Mouse (Mus musculus): ENCODE results near the gene Ecpas.

The Ecpas gene

DNA sequence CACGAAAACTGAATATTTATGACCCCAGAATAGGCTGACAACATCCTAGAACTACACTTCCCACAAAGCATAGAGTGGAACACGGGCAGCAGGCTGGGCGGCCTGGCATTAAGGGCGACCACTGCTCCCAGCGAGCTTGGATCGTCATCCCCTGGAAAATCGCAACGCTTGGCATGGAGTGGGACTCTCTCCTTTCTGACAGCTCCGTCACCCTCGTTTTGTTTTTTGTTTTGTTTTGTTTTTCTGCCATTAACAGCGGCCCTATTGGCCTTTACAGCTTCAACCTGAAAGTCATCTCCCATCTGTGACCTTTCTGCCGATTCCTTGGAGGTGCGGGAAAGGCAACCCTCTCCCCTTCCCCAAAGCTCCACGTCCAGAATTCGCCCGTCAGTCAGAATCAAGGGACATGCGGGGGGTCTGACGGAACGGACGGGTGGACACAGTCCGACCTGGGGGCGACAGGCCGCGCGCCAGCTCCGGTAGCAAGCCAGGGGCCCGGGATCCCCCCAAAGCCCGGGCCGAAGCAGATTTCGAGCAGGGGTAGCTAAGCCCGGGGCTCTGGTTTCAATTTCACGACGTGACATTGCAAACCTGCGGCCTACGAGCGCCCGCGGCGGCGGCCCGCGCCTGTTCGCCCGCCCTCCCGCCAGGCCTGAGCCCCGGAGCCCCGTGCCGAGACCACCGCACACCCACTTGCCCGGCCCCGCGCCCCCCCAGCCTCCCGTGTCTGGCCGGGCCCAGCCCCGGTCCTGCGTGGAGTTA, 1.3 kb downstream of the Ecpas start:
- DNase-seq (ENCODE audit: low spot score in 2 of 2), result peak; percentile 14 to 36

GRCm38 (mm10) chr4:58910175-58911068, 2.1 kb downstream of the Ecpas start:
- no peak for DNase-seq (ENCODE audit: low spot score in 2 of 2)

DNA sequence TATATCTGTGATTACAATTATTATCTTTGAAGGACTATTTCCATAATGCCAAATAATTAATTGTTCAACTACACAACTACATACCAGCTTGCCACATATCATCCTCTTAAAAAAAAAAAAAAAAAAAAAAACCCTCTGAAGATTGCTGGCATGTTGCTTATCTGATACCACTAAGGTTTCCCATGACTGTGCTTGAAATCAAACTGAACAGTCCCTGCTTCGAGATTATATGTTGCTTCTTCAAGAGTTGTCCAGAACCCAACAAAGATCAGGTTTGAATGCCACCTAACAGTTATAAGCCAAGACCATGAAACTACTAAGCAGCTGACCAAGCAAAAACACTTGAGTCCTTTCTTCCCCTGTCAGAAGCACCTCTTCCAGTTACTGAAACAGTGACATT, 5.1 kb downstream of the Ecpas start:
- DNase-seq (ENCODE audit: low spot score in 2 of 2), result no peak

- no peak for DNase-seq (ENCODE audit: low spot score in 2 of 2)
Observed at GRCm38 (mm10) chr4:58898318-58898717, 14.2 kb downstream of the Ecpas start.

GRCm38 (mm10) chr4:58897436-58897835, 15.1 kb downstream of the Ecpas start:
- DNase-seq (ENCODE audit: low spot score in 2 of 2), result no peak

GRCm38 (mm10) chr4:58894399-58894798, 18.1 kb downstream of the Ecpas start:
- no peak for DNase-seq (ENCODE audit: low spot score in 2 of 2)

GRCm38 (mm10) chr4:58890035-58890782, 22.3 kb downstream of the Ecpas start:
- DNase-seq (ENCODE audit: low spot score in 2 of 2), result no peak

DNA sequence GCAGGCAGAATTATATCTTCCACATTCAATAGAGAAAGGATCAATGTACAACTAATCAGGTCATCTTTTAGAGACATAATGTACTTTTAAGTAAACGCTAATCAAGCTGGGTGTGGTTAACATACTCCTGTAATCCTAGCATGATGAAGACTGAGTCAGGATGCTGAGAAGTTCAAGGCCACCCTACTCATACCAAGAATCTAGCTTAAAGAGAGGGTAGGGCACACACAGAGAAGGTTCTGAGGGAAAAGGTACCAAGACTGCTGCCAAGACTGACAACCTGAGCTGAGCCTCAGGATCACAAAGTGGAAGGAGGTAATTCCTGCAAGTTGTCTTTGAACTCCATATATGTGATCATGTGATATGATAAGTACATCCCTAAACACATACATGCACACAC, 24.0 kb downstream of the Ecpas start:
- DNase-seq (ENCODE audit: low spot score in 2 of 2), result no peak

DNA sequence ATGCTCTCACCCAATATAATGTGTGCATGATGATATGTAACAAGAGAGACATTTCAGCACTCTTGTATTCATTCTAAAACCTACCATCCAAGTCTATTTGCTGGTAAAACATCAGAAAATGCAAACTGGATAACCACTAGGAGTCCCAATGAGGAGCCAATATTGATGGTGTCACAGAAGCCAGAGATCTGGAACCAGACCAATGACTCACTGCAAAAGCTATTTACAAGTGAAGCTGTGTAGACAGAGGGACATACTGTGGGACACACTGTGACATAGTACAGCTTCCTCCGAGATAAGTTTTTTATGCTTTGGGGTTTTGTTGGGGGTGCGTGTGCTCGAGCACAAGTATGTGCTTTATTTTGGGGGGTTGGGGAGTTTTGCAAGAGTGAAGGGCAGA, 24.9 kb downstream of the Ecpas start:
- DNase-seq (ENCODE audit: low spot score in 2 of 2), result no peak

DNA sequence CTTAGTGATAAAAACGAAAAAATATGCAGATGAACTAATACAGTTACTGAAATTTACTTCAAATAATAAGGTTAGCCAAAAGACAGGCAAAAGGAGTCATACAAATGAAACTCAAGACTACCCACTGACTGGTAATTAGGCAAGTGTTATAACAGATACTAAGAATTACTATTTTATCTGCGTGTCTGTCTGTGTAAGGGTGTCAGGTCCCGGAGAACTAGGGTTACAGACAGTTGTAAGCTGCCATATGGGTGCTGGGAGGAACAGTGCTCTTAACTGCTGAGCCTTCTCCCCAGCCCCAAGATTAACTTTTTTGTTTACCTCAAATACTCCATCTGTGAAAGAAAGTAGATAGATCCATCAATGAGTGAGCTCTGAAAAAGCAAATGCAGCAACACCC, 25.8 kb downstream of the Ecpas start:
- DNase-seq (ENCODE audit: low spot score in 2 of 2), result no peak

DNA sequence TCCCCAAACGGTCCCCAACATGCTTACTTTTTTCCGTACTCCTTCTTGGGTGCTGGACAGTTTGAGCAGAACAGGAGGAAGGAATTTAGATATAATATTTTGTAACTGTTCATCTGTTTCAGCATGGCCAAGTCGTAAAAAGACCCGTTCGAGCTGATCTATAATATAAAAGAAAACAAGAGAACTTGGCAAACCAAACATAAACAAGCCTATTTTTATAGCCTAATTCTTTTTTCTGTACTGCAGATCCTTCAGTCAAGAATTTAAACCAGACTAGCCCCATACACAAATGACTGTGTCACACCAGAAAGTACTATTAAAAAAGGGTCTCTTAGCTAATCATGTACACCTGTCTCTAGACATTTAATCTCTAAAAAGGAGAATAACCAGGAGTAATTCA, 27.2 kb downstream of the Ecpas start:
- DNase-seq (ENCODE audit: low spot score in 2 of 2), result no peak

DNA sequence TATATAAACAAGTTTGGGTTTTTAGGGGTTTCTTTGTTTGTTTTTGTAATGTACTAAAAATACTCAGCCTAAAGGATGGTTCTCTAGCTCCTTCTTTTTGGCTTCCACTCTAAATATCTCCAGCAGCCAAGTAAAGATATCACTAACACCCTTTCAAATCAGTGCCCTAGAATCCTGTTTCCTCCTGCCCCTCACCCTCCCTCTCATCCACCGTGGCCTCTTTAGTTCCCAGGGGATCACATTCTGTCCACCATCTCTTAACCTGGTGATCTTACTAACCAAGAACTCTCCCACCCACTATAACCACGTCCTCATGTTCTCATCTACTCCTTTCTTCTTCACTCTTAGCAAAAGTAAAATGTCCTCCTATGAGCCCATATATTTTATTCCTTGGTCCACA, 28.7 kb downstream of the Ecpas start:
- DNase-seq (ENCODE audit: low spot score in 2 of 2), result no peak

- no peak for DNase-seq (ENCODE audit: low spot score in 2 of 2)
Observed at GRCm38 (mm10) chr4:58874373-58874772, 38.2 kb downstream of the Ecpas start.

DNA sequence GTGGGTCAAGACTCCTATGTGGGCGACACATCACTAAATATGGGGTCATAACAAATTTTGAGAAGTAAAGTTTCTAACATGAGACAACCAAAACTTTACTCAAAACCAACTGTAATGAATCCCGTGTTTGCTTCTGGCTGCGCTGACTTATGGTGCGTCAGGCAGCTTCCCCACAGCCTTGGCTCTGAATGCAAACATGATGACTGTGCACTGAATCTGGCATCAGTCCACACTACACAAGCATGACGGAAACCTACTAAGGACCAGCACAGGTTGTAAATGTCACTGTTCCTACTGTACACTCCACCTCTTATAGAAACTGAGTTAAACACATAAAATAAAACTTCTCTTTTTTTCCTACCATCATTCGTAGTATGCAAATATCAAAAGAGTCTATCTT, 45.3 kb downstream of the Ecpas start:
- peak in 1 of 2 experiments; percentile 11 for DNase-seq (ENCODE audit: low spot score in 2 of 2)

GRCm38 (mm10) chr4:58832908-58833307, 79.6 kb downstream of the Ecpas start:
- DNase-seq (ENCODE audit: low spot score in 2 of 2), result no peak

DNA sequence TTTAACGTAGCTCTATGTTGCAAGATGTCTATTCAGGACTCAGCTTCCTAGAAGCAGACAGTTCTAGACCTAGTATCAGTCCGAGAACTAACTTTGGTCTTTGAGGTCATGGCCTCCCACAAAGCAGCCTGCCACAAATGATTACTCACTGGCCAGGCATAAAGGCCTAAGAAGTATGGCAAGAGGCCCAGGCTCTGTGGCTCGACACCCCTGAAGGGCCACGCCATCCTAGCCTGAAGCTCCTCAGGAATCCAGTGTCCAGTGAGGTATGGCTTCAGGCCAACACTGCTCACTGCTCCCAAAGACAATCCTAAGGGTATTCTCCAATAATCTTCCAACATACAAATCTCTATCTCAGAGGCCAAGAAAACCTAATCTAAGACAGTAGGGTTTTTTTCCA, 86.6 kb downstream of the Ecpas start:
- no peak for DNase-seq (ENCODE audit: low spot score in 2 of 2)

GRCm38 (mm10) chr4:58787616-58788015, 124.9 kb downstream of the Ecpas start, which contains the start of gene Olfr267:
Olfr267 (minus strand) TSS chr4:58787716.
- DNase-seq (ENCODE audit: low spot score in 2 of 2), result no peak

GRCm38 (mm10) chr4:58786659-58787058, 125.9 kb downstream of the Ecpas start:
- DNase-seq (ENCODE audit: low spot score in 2 of 2), result no peak

- no peak for DNase-seq (ENCODE audit: low spot score in 2 of 2)
Observed at GRCm38 (mm10) chr4:58763417-58763816, 149.1 kb downstream of the Ecpas start.

DNA sequence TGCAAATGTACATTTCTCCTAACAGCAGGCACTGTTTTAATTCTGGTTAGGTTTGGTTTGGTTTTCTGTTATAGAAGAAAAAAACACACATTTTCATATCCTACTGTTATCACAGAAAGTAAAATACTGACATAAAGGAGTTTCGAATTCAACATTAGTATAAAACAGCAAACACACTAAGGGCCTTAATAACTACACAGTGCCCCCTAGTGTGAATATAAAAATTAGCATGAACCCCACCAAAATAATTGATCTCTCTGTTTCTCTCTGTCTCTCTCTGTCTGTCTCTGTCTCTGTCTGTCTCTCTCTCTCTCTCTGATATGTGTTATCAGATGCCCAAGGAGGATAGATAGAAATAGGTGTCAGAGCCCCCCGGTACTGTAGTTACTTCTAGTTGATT, 163.0 kb downstream of the Ecpas start:
- no peak for DNase-seq (ENCODE audit: low spot score in 2 of 2)

GRCm38 (mm10) chr4:58749101-58749500, 163.4 kb downstream of the Ecpas start:
- DNase-seq (ENCODE audit: low spot score in 2 of 2), result no peak
